ENCODE assay signal across 9 mouse cellular contexts in genomic region chr15:97839991-97840455, GRCm38 (mm10). TPM values are rescaled to one million over a fixed set of nuclear protein-coding genes. Genes with fewer than 3 reads are reported as not detected.
DNase-seq lines count a peak whose midpoint lies in the region; ATAC-seq lines count a peak whose summit lies in the region.
"Had no signal": no experiment of that assay in that cellular context is flagged by ENCODE, and none has a peak within 500 bp of the region (broad histone marks: within the 10 kb centered on the region; RNA-seq: fewer than 3 reads in every experiment).

No protein-coding gene starts in this region.

- H3K4me3 ChIP-seq in forebrain, embryonic 10.5 days: no peak overlapping the region
- H3K4me3 ChIP-seq in forebrain, embryonic 16.5 days (replicated peaks; ENCODE audit: low read length): no peak overlapping the region
- H3K4me3 ChIP-seq in embryonic facial prominence, embryonic 14.5 days (ENCODE audit: low read depth, low read length): no peak overlapping the region
- H3K4me3 ChIP-seq in limb, embryonic 11.5 days (ENCODE audit: low read depth, low read length): no peak overlapping the region
- H3K4me3 ChIP-seq: hindbrain, embryonic 15.5 days had no signal

- H3K27me3 ChIP-seq in forebrain, embryonic 10.5 days (ENCODE audit: poor library complexity, severe bottlenecking): peaks cover under 1% of the 10 kb centered on the region; the same call in 1 of the 2 replicates
- no peaks in the 10 kb centered on the region for H3K27me3 ChIP-seq in forebrain, embryonic 16.5 days (replicated peaks; ENCODE audit: control insufficient read depth, insufficient read depth, low read length)
- H3K27me3 ChIP-seq in embryonic facial prominence, embryonic 14.5 days (replicated peaks; ENCODE audit: control insufficient read depth, insufficient read depth, low read length): no peaks in the 10 kb centered on the region
- H3K27me3 ChIP-seq in limb, embryonic 11.5 days (ENCODE audit: control insufficient read depth, insufficient read depth, low read length): no peaks in the 10 kb centered on the region
- H3K27me3 ChIP-seq: hindbrain, embryonic 15.5 days had no signal

- 44% methylated on average over 3 of the region's 3 CpGs for WGBS in forebrain, embryonic 10.5 days
- WGBS in forebrain, embryonic 16.5 days: 58% methylated on average over 3 of the region's 3 CpGs
- 12% methylated on average over 3 of the region's 3 CpGs for WGBS in embryonic facial prominence, embryonic 14.5 days
- 16% methylated on average over 3 of the region's 3 CpGs for WGBS in limb, embryonic 11.5 days

- intact Hi-C loops in heart, postnatal 25 days (cut with DNase I): no loop called here

- H3K36me3 ChIP-seq in forebrain, embryonic 10.5 days (replicated peaks): no peaks in the 10 kb centered on the region
- H3K36me3 ChIP-seq in forebrain, embryonic 16.5 days (ENCODE audit: control insufficient read depth, insufficient read depth): no peaks in the 10 kb centered on the region
- no peaks in the 10 kb centered on the region for H3K36me3 ChIP-seq in embryonic facial prominence, embryonic 14.5 days (ENCODE audit: control insufficient read depth, insufficient read depth, low read length)
- no peaks in the 10 kb centered on the region for H3K36me3 ChIP-seq in limb, embryonic 11.5 days (ENCODE audit: control insufficient read depth, insufficient read depth, low read length)
- H3K36me3 ChIP-seq: hindbrain, embryonic 15.5 days had no signal

- no peaks in the 10 kb centered on the region for H3K9me3 ChIP-seq in forebrain, embryonic 10.5 days
- H3K9me3 ChIP-seq in forebrain, embryonic 16.5 days (ENCODE audit: control insufficient read depth, low read length): no peaks in the 10 kb centered on the region
- no peaks in the 10 kb centered on the region for H3K9me3 ChIP-seq in embryonic facial prominence, embryonic 14.5 days (ENCODE audit: control insufficient read depth, low read length)
- H3K9me3 ChIP-seq in limb, embryonic 11.5 days (ENCODE audit: control insufficient read depth, low read length): no peaks in the 10 kb centered on the region
- H3K9me3 ChIP-seq: hindbrain, embryonic 15.5 days had no signal

- H3K4me2 ChIP-seq in forebrain, embryonic 16.5 days (ENCODE audit: low read length): no peak overlapping the region
- H3K4me2 ChIP-seq in embryonic facial prominence, embryonic 14.5 days (ENCODE audit: low read depth, low read length): no peak overlapping the region
- no peak overlapping the region for H3K4me2 ChIP-seq in limb, embryonic 11.5 days (ENCODE audit: low read depth, severe bottlenecking)
- H3K4me2 ChIP-seq: hindbrain, embryonic 15.5 days had no signal

- 0 out of 2 replicates have a peak overlapping the region, but pooled peaks have one; percentile 36 for H3K27ac ChIP-seq in forebrain, embryonic 10.5 days
- H3K27ac ChIP-seq in forebrain, embryonic 16.5 days (ENCODE audit: low read length): no peak overlapping the region
- peak overlapping the region; percentile 39 for H3K27ac ChIP-seq in embryonic facial prominence, embryonic 14.5 days (replicated peaks; ENCODE audit: low read depth, low read length)
- peak overlapping the region; percentile 39; the same call in 1 of the 2 replicates for H3K27ac ChIP-seq in limb, embryonic 11.5 days (replicated peaks; ENCODE audit: low read depth, low read length)
- H3K27ac ChIP-seq: hindbrain, embryonic 15.5 days had no signal

- DNase-seq in forebrain, embryonic 10.5 days (ENCODE audit: extremely low spot score, low spot score): no peak
- DNase-seq in embryonic facial prominence, embryonic 14.5 days (ENCODE audit: low spot score): peak; percentile 91
- peak; percentile 77 for DNase-seq in heart, postnatal 25 days (ENCODE audit: low spot score)
- peak; percentile 68 for DNase-seq in limb, embryonic 11.5 days (ENCODE audit: low spot score)
- peak; percentile 64 for DNase-seq in mesoderm, embryonic 11.5 days (ENCODE audit: low read depth, low spot score)
- no peak for DNase-seq in frontal cortex, postnatal 10 days (ENCODE audit: low spot score in 2 of 2)
- DNase-seq in c-Kit-positive CD71-positive TER-119-positive erythroid progenitor cells, embryonic 14.5 days (ENCODE audit: low spot score): no peak

- peaks cover 48% of the 10 kb centered on the region for H3K4me1 ChIP-seq in forebrain, embryonic 10.5 days
- H3K4me1 ChIP-seq in forebrain, embryonic 16.5 days (replicated peaks; ENCODE audit: control insufficient read depth, insufficient read depth, low read length): peaks cover 6% of the 10 kb centered on the region
- peaks cover 36% of the 10 kb centered on the region for H3K4me1 ChIP-seq in embryonic facial prominence, embryonic 14.5 days (ENCODE audit: control insufficient read depth, insufficient read depth, low read length)
- H3K4me1 ChIP-seq in limb, embryonic 11.5 days (ENCODE audit: control insufficient read depth, insufficient read depth, low read length): peaks cover 21% of the 10 kb centered on the region

- no peak overlapping the region for H3K9ac ChIP-seq in forebrain, embryonic 16.5 days (replicated peaks; ENCODE audit: low read depth, low read length)
- no peak overlapping the region for H3K9ac ChIP-seq in embryonic facial prominence, embryonic 14.5 days (ENCODE audit: low read depth, low read length)
- H3K9ac ChIP-seq in limb, embryonic 11.5 days (ENCODE audit: low read length): peak overlapping the region; percentile 9; the same call in 1 of the 2 replicates
- H3K9ac ChIP-seq: hindbrain, embryonic 15.5 days had no signal

- ATAC-seq in forebrain, embryonic 16.5 days: no peak
- peak; percentile 82 for ATAC-seq in embryonic facial prominence, embryonic 14.5 days (ENCODE audit: low read depth)
- ATAC-seq in limb, embryonic 11.5 days (ENCODE audit: insufficient number of reproducible peaks, low FRiP score, low TSS enrichment, low read depth): no peak

RNA-seq across cellular contexts. Expression of gene Hdac7, which starts 4.3 kb away (rescaled TPM):
- polyA plus RNA-seq in forebrain, embryonic 10.5 days (2016; fragmentation: Nextera tagmentation; extraction: Ambion mirVana): 21.6 and 25.3 TPM in 2 replicates
- polyA plus RNA-seq in forebrain, embryonic 16.5 days (2015; fragmentation: Nextera tagmentation; extraction: Ambion mirVana): 21.7 and 31.1 TPM in 2 replicates
- polyA plus RNA-seq in embryonic facial prominence, embryonic 14.5 days (2014; fragmentation: Nextera tagmentation; extraction: Ambion mirVana): 30.8 and 31.7 TPM in 2 replicates
- 10 to 100 TPM; 30.3 to 33.0 TPM for total RNA-seq in heart, postnatal 25 days (2021)
- polyA plus RNA-seq in limb, embryonic 11.5 days (2014; fragmentation: Nextera tagmentation; extraction: Ambion mirVana): 25.4 and 26.8 TPM in 2 replicates

Comparison
In these comparisons a context has a peak if more than half of its experiments do, and no peak if none do; other contexts are left out.
1. DNase-seq: peak in embryonic facial prominence, embryonic 14.5 days (single experiment), heart, postnatal 25 days (single experiment), limb, embryonic 11.5 days (single experiment) and mesoderm, embryonic 11.5 days (single experiment); none in forebrain, embryonic 10.5 days (single experiment), frontal cortex, postnatal 10 days (0 of 2) and c-Kit-positive CD71-positive TER-119-positive erythroid progenitor cells, embryonic 14.5 days (single experiment).